In genomic region chr6:70812526-70812895, GRCm38 (mm10) we compare ENCODE assay signal across 8 mouse cellular contexts. TPM values are rescaled to one million over a fixed set of nuclear protein-coding genes. Genes with fewer than 3 reads are reported as not detected.
DNase-seq lines count a peak whose midpoint lies in the region; ATAC-seq lines count a peak whose summit lies in the region.

No protein-coding gene starts in this region.

- peak overlapping the region; percentile 57 for H3K27ac ChIP-seq in heart, embryonic 11.5 days (ENCODE audit: low read depth, low read length)
- H3K27ac ChIP-seq in midbrain, embryonic 16.5 days (ENCODE audit: low read length) = no peak overlapping the region
- no peak overlapping the region for H3K27ac ChIP-seq in midbrain, embryonic 10.5 days (replicated peaks)

- H3K4me3 ChIP-seq in heart, embryonic 11.5 days (ENCODE audit: low read depth, low read length) = no peak overlapping the region
- H3K4me3 ChIP-seq in midbrain, embryonic 16.5 days (ENCODE audit: low read depth, low read length) = no peak overlapping the region
- H3K4me3 ChIP-seq in midbrain, embryonic 10.5 days = no peak overlapping the region

- peak overlapping the region; percentile 11; the same call in 1 of the 2 replicates for H3K4me2 ChIP-seq in heart, embryonic 11.5 days
- H3K4me2 ChIP-seq in midbrain, embryonic 16.5 days (ENCODE audit: low read length) = no peak overlapping the region

- intact Hi-C loops in heart, postnatal 36 days (cut with DNase I) = loop anchor here (1.0 to 2.0 kb wide), 2 partner anchors 32 to 69 kb away; partner anchors contain the start of gene Eif2ak3

- H3K27me3 ChIP-seq in heart, embryonic 11.5 days (ENCODE audit: control insufficient read depth, insufficient read depth, low read length) = no peaks in the 10 kb centered on the region
- no peaks in the 10 kb centered on the region for H3K27me3 ChIP-seq in midbrain, embryonic 16.5 days (ENCODE audit: control insufficient read depth, insufficient read depth, low read depth, low read length)
- H3K27me3 ChIP-seq in midbrain, embryonic 10.5 days (ENCODE audit: low read depth, poor library complexity, severe bottlenecking) = no peaks in the 10 kb centered on the region
- no peaks in the 10 kb centered on the region for H3K27me3 ChIP-seq in splenic B cell, adult 2 months (ENCODE audit: control insufficient read depth, insufficient read depth, low read length, poor library complexity, severe bottlenecking)

- 29% methylated on average over 4 of the region's 4 CpGs for WGBS in heart, embryonic 11.5 days (ENCODE audit: insufficient replicate concordance)
- 34% methylated on average over 4 of the region's 4 CpGs for WGBS in midbrain, embryonic 16.5 days
- WGBS in midbrain, embryonic 10.5 days = 42% methylated on average over 4 of the region's 4 CpGs

- ATAC-seq in heart, embryonic 11.5 days (replicated peaks; ENCODE audit: insufficient number of reproducible peaks, low FRiP score, low TSS enrichment) = 0 out of 2 replicates have a peak, but pooled peaks have one; percentile 44
- ATAC-seq in midbrain, embryonic 16.5 days = 0 out of 2 replicates have a peak, but pooled peaks have one; percentile 41

- DNase-seq in heart, postnatal 36 days = no peak
- DNase-seq in midbrain, embryonic 10.5 days (ENCODE audit: low spot score) = no peak
- peak; percentile 87 for DNase-seq in kidney, adult 11 months
- DNase-seq in splenic B cell, adult 2 months (ENCODE audit: low read depth, low spot score) = peak; percentile 41
- DNase-seq in spleen, adult 18-20 months = no peak
- no peak for DNase-seq in cerebellum, adult 11-12 months

- H3K9ac ChIP-seq in heart, embryonic 11.5 days (ENCODE audit: low read depth, low read length) = peak overlapping the region; percentile 28; the same call in 1 of the 2 replicates
- H3K9ac ChIP-seq in midbrain, embryonic 16.5 days (ENCODE audit: low read depth, low read length) = no peak overlapping the region

- peaks cover 7% of the 10 kb centered on the region for H3K4me1 ChIP-seq in heart, embryonic 11.5 days (ENCODE audit: control insufficient read depth, insufficient read depth, low read length)
- no peaks in the 10 kb centered on the region for H3K4me1 ChIP-seq in midbrain, embryonic 16.5 days (ENCODE audit: control insufficient read depth, insufficient read depth, low read length)
- H3K4me1 ChIP-seq in midbrain, embryonic 10.5 days = peaks cover 10% of the 10 kb centered on the region

- no peaks in the 10 kb centered on the region for H3K9me3 ChIP-seq in heart, embryonic 11.5 days (replicated peaks; ENCODE audit: control insufficient read depth, low read length)
- no peaks in the 10 kb centered on the region for H3K9me3 ChIP-seq in midbrain, embryonic 16.5 days (replicated peaks; ENCODE audit: control insufficient read depth, low read length, poor library complexity, severe bottlenecking)
- H3K9me3 ChIP-seq in midbrain, embryonic 10.5 days (replicated peaks) = no peaks in the 10 kb centered on the region

- H3K36me3 ChIP-seq in heart, embryonic 11.5 days (ENCODE audit: control insufficient read depth, insufficient read depth, low read length) = no peaks in the 10 kb centered on the region
- H3K36me3 ChIP-seq in midbrain, embryonic 16.5 days (ENCODE audit: control insufficient read depth, insufficient read depth, low read length) = no peaks in the 10 kb centered on the region
- H3K36me3 ChIP-seq in midbrain, embryonic 10.5 days = no peaks in the 10 kb centered on the region
- no peaks in the 10 kb centered on the region for H3K36me3 ChIP-seq in splenic B cell, adult 2 months (ENCODE audit: control insufficient read depth, insufficient read depth, low read length, poor library complexity, severe bottlenecking)

RNA-seq across cellular contexts. Expression of gene Rpia, which starts 20.5 kb away (rescaled TPM):
- polyA plus RNA-seq in heart, embryonic 11.5 days (2014; fragmentation: Nextera tagmentation; extraction: Ambion mirVana) = 0.70 and 1.6 TPM in 2 replicates
- total RNA-seq in heart, postnatal 36 days (2021) = 10 to 100 TPM; 11.3 to 13.3 TPM
- polyA plus RNA-seq in midbrain, embryonic 16.5 days (2015; fragmentation: Nextera tagmentation; extraction: Ambion mirVana) = 2.6 and 2.9 TPM in 2 replicates
- 1.4 and 2.1 TPM in 2 replicates for polyA plus RNA-seq in midbrain, embryonic 10.5 days (2016; fragmentation: Nextera tagmentation; extraction: Ambion mirVana)

RNA-seq across cellular contexts. Expression of gene Eif2ak3, which starts 31.8 kb away (rescaled TPM):
- polyA plus RNA-seq in heart, embryonic 11.5 days (2014; fragmentation: Nextera tagmentation; extraction: Ambion mirVana) = 5.0 and 5.4 TPM in 2 replicates
- total RNA-seq in heart, postnatal 36 days (2021) = 1 to 10 TPM; 9.2 to 9.6 TPM
- polyA plus RNA-seq in midbrain, embryonic 16.5 days (2015; fragmentation: Nextera tagmentation; extraction: Ambion mirVana) = 12.5 and 13.4 TPM in 2 replicates
- polyA plus RNA-seq in midbrain, embryonic 10.5 days (2016; fragmentation: Nextera tagmentation; extraction: Ambion mirVana) = 8.0 and 8.8 TPM in 2 replicates

Comparison
In these comparisons a context has a peak if more than half of its experiments do, and no peak if none do; other contexts are left out.
1. DNase-seq: peak in kidney, adult 11 months (single experiment) and splenic B cell, adult 2 months (single experiment); none in heart, postnatal 36 days (0 of 2), midbrain, embryonic 10.5 days (single experiment), spleen, adult 18-20 months (0 of 2) and cerebellum, adult 11-12 months (single experiment).